Mouse (Mus musculus): ENCODE data around the gene Sh3pxd2b. TPM values are rescaled to one million over a fixed set of nuclear protein-coding genes. Genes with fewer than 3 reads are reported as not detected.
"Not testable (repeated sequence)": the region's sequence is repeated elsewhere in the genome, so short reads cannot be mapped to it uniquely, and the experiment has no call there.

The Sh3pxd2b gene
- polyA plus RNA-seq (2014; fragmentation: Nextera tagmentation; extraction: Ambion mirVana), result 25.5 and 27.8 TPM in 2 replicates

DNA sequence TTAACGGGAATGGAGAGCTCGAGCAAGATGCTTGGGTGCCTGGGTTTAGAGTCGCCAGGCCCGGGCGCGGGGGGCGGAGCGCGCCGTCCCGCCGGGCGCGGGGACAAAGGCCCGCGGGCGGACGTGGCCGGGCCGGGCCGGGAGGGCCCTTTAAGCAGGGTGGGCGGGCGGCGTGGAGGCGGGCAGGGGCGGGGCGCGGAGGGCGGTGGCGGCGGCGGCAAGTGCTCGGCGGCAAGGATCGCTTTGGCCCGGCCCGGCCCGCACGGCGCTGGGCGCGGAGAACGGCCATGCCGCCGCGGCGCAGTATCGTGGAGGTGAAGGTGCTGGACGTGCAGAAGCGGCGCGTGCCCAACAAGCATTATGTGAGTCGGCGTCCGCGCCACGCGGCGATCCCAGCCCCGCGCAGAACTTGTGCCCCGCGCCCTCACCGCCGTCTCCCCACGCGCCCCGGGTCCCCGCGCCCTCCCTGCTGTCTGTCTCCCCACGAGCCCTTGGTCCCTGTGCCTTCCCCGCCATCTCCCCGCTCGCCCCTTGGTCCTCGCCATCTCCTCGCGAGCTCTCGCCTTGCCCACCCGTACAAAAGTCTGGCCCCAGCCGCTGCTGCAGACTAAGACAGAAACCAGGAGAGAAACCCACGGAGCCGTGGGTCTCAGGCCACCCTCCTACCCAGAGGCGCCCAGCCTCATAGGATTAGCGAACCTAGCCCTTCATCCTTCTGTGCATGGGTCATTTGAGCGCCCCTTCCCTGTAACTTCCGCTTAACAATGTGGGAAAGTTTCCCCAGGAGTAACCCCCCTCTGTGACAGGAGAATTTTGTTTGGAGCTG, at the start of gene Sh3pxd2b:
Gene Sh3pxd2b, plus strand, starts transcription at position 214 of the 826 bp plus-strand sequence.
- peak within 1 kb of the TSS; percentile 95 for H3K9ac ChIP-seq (ENCODE audit: low read length)
- 1% methylated on average over 76 of the region's 86 CpGs for WGBS
- DNase-seq (ENCODE audit: low spot score), result peak; percentile 78

DNA sequence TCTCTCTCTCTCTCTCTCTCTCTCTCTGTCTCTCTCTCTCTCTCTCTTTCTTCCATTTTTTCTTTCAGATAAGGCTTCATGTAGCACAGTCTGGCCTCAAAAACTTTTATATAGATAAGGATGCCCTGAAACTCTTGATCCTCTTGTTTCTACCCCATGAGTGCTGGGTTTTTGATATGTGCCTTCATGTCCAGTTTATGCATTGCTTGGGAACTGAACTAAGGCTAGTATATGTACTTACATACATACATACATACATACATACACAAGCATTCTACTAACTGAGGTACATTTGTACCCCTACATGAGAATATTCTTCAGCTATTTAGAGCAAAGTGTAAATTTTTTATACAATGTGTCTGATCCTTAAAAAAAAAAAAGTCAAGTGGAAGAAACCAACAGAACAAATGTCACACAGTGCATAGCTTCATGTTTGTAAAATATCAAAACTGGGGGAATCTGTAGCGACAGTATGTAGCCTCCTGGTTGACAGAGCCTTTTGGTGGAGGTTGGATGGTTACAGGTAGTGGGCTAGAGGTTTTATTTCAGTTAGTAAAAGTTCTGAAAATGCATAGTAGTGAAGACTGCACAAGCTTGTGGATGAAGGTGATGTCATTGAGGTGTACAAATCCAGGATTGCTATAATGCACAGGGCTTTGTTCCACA, 49.6 kb upstream of the Sh3pxd2b start:
- Histone ChIP-seq H3K4me3 (ENCODE audit: low read depth, low read length) (no peak overlapping the region), H3K9ac (ENCODE audit: low read length) (no peak overlapping the region), H3K4me1 (ENCODE audit: control insufficient read depth, insufficient read depth, low read length) (no peaks in the 10 kb centered on the region), H3K36me3 (ENCODE audit: control insufficient read depth, insufficient read depth, low read length) (no peaks in the 10 kb centered on the region), H3K27ac (replicated peaks; ENCODE audit: low read depth, low read length) (no peak overlapping the region), H3K4me2 (ENCODE audit: low read depth, severe bottlenecking) (no peak overlapping the region), H3K9me3 (ENCODE audit: control insufficient read depth, low read length) (no peaks in the 10 kb centered on the region), H3K27me3 (ENCODE audit: control insufficient read depth, insufficient read depth, low read length) (0 out of 2 replicates have a peak, but pooled peaks cover 3% of the 10 kb centered on the region)
- 82% methylated on average over 1 of the region's 1 CpGs for WGBS
- ATAC-seq (ENCODE audit: insufficient number of reproducible peaks, low FRiP score, low TSS enrichment, low read depth) (no peak), DNase-seq (ENCODE audit: low spot score) (no peak)

More for the DNA sequence above, at the start of gene Sh3pxd2b:
- ATAC-seq (ENCODE audit: insufficient number of reproducible peaks, low FRiP score, low TSS enrichment, low read depth), result peak; percentile 69
- peaks cover 20% of the 10 kb centered on the region; the same call in 1 of the 2 replicates for H3K4me1 ChIP-seq (ENCODE audit: control insufficient read depth, insufficient read depth, low read length)
- H3K36me3 ChIP-seq (ENCODE audit: control insufficient read depth, insufficient read depth, low read length), result peaks cover 2% of the 10 kb centered on the region; the same call in 1 of the 2 replicates
- H3K27me3 ChIP-seq (ENCODE audit: control insufficient read depth, insufficient read depth, low read length), result no peaks in the 10 kb centered on the region
- peak within 1 kb of the TSS; percentile 86 for H3K4me3 ChIP-seq (ENCODE audit: low read depth, low read length)
- peak within 1 kb of the TSS; percentile 85 for H3K4me2 ChIP-seq (ENCODE audit: low read depth, severe bottlenecking)
- peak within 1 kb of the TSS; percentile 76 for H3K27ac ChIP-seq (replicated peaks; ENCODE audit: low read depth, low read length)
- no peaks in the 10 kb centered on the region for H3K9me3 ChIP-seq (ENCODE audit: control insufficient read depth, low read length)

DNA sequence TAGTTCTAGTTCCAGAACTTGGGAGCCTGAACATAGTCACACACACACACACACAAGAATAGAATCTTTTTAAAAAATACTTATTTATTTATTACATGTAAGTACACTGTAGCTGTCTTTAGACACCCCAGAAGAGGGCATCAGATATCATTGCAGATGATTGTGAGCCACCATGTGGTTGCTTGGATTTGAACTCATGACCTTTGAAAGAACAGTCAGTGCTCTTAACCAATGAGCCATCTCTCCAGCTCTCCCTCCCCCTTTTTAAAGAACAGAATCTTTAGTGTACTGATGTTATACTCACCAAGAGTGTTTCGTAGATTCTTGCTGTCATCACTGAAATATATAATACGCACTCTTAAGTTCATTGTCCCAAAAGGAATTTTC, 49.1 kb upstream of the Sh3pxd2b start:
- H3K4me2 ChIP-seq (ENCODE audit: low read depth, severe bottlenecking), result no peak overlapping the region
- DNase-seq (ENCODE audit: low spot score) (no peak), ATAC-seq (ENCODE audit: insufficient number of reproducible peaks, low FRiP score, low TSS enrichment, low read depth) (no peak)
- no peaks in the 10 kb centered on the region for H3K9me3 ChIP-seq (ENCODE audit: control insufficient read depth, low read length)
- H3K4me3 ChIP-seq (ENCODE audit: low read depth, low read length), result no peak overlapping the region
- no peaks in the 10 kb centered on the region for H3K36me3 ChIP-seq (ENCODE audit: control insufficient read depth, insufficient read depth, low read length)
- WGBS, result 98% methylated on average over 2 of the region's 2 CpGs
- 0 out of 2 replicates have a peak, but pooled peaks cover 3% of the 10 kb centered on the region for H3K27me3 ChIP-seq (ENCODE audit: control insufficient read depth, insufficient read depth, low read length)
- H3K9ac ChIP-seq (ENCODE audit: low read length), result no peak overlapping the region
- no peaks in the 10 kb centered on the region for H3K4me1 ChIP-seq (ENCODE audit: control insufficient read depth, insufficient read depth, low read length)
- no peak overlapping the region for H3K27ac ChIP-seq (replicated peaks; ENCODE audit: low read depth, low read length)

DNA sequence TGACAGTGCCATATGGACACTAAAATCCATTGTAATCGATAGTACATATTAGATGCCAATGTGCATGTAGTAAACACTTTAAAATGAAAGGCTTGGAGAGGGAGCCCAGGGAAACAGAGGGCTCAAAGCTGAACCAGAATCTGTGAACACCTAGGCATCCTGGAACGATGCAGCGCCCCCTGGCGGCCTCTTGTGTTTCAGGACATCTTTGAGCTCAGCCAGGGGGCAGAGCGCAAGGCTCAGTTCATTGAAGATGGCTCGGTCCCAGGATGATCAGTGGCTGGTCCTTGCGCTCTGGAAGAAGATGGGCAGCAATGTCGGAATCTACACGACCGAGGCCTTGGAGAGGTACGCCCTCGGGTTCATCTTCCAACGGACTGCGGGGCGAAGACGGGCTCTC, 47.8 kb upstream of the Sh3pxd2b start, which contains the start of gene Hbq1a:
Gene Hbq1a, plus strand, starts transcription at position 205 of the 400 bp plus-strand sequence.
- 6% methylated on average over 16 of the region's 16 CpGs for WGBS
- peak; percentile 19; the same call in 1 of the 2 replicates for ATAC-seq (ENCODE audit: insufficient number of reproducible peaks, low FRiP score, low TSS enrichment, low read depth)
- not testable (repeated sequence) for H3K36me3 ChIP-seq (ENCODE audit: control insufficient read depth, insufficient read depth, low read length); H3K27me3 ChIP-seq (ENCODE audit: control insufficient read depth, insufficient read depth, low read length); H3K9ac ChIP-seq (ENCODE audit: low read length); H3K4me1 ChIP-seq (ENCODE audit: control insufficient read depth, insufficient read depth, low read length); H3K9me3 ChIP-seq (ENCODE audit: control insufficient read depth, low read length); H3K4me3 ChIP-seq (ENCODE audit: low read depth, low read length); H3K27ac ChIP-seq (replicated peaks; ENCODE audit: low read depth, low read length)
- H3K4me2 ChIP-seq (ENCODE audit: low read depth, severe bottlenecking), result peak within 1 kb of the TSS; percentile 27; the same call in 1 of the 2 replicates
- DNase-seq (ENCODE audit: low spot score), result peak; percentile 70

DNA sequence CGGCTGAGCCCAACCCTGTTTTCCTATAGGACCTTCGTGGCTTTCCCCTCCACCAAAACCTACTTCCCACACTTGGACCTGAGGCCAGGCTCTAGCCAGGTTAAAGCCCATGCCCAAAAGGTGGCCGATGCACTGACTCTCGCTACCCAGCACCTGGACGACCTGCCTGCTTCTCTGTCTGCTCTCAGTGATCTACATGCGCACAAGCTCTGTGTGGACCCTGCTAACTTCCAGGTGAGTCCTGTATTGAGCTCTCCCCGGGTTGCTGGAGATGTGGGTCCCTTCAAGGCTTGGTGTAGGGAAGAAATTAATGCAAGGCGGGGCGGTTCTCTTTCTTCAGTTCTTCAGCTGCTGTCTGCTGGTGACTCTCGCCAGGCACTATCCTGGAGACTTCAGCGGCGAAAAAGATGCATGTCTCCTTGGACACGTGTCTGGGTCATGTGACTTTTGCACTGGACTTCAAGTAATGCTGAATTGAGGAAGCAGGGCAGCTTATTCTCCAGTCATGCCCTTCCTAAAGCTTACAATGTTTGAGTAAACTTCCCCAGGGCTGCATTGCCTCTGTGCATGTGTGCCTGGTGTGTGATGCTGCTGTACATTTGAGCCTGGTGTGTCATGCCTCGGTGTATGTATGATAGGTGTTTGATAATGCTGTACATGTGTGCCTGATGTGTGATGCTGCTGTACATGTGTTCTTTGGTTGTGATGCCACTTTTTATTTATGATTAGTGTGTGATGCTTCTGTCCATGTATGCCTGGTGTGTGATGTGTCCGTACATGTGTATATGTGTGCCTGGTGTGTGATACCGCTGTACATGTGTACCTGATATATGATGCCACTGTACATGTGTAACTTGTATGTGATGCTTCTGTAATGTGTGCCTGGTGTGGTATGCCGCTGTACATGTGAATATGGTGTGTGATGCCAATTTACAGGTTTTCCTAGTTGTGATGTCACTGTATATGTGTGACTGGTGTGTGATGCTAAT, 47.0 kb upstream of the Sh3pxd2b start:
- Histone ChIP-seq H3K36me3 (ENCODE audit: control insufficient read depth, insufficient read depth, low read length) (no peaks in the 10 kb centered on the region), H3K9ac (ENCODE audit: low read length) (no peak overlapping the region), H3K9me3 (ENCODE audit: control insufficient read depth, low read length) (no peaks in the 10 kb centered on the region), H3K4me3 (ENCODE audit: low read depth, low read length) (no peak overlapping the region), H3K27me3 (ENCODE audit: control insufficient read depth, insufficient read depth, low read length) (0 out of 2 replicates have a peak, but pooled peaks cover 3% of the 10 kb centered on the region), H3K4me2 (ENCODE audit: low read depth, severe bottlenecking) (peak overlapping the region; percentile 27; the same call in 1 of the 2 replicates), H3K4me1 (ENCODE audit: control insufficient read depth, insufficient read depth, low read length) (no peaks in the 10 kb centered on the region), H3K27ac (replicated peaks; ENCODE audit: low read depth, low read length) (no peak overlapping the region)
- 59% methylated on average over 14 of the region's 17 CpGs for WGBS
- DNase-seq (ENCODE audit: low spot score) (no peak), ATAC-seq (ENCODE audit: insufficient number of reproducible peaks, low FRiP score, low TSS enrichment, low read depth) (0 out of 2 replicates have a peak, but pooled peaks have one; percentile 45)

DNA sequence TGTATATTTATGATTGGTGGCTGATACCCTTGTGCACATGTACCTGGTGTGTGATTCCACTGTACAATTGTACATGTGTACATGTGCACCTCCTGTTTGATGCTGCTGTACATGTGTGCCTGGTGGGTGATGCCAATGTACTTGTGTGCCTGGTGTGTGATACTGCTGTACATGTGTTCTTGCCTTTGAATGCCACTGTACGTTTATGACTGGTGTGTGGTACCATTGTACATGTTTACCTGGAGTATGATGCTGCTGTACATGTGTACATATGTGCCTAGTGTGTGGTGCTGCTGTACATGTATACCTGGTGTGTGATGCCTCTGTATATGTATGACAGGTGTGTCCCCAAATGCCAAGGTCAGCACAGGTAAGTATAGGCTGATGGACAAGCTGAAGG, 46.1 kb upstream of the Sh3pxd2b start:
- ATAC-seq (ENCODE audit: insufficient number of reproducible peaks, low FRiP score, low TSS enrichment, low read depth), result no peak
- no peak overlapping the region for H3K9ac ChIP-seq (ENCODE audit: low read length)
- 0 out of 2 replicates have a peak, but pooled peaks cover 3% of the 10 kb centered on the region for H3K27me3 ChIP-seq (ENCODE audit: control insufficient read depth, insufficient read depth, low read length)
- no peak for DNase-seq (ENCODE audit: low spot score)
- no peak overlapping the region for H3K4me2 ChIP-seq (ENCODE audit: low read depth, severe bottlenecking)
- no peak overlapping the region for H3K27ac ChIP-seq (replicated peaks; ENCODE audit: low read depth, low read length)
- 78% methylated on average over 1 of the region's 1 CpGs for WGBS
- no peaks in the 10 kb centered on the region for H3K9me3 ChIP-seq (ENCODE audit: control insufficient read depth, low read length)
- no peaks in the 10 kb centered on the region for H3K4me1 ChIP-seq (ENCODE audit: control insufficient read depth, insufficient read depth, low read length)
- H3K4me3 ChIP-seq (ENCODE audit: low read depth, low read length), result no peak overlapping the region
- H3K36me3 ChIP-seq (ENCODE audit: control insufficient read depth, insufficient read depth, low read length), result no peaks in the 10 kb centered on the region

DNA sequence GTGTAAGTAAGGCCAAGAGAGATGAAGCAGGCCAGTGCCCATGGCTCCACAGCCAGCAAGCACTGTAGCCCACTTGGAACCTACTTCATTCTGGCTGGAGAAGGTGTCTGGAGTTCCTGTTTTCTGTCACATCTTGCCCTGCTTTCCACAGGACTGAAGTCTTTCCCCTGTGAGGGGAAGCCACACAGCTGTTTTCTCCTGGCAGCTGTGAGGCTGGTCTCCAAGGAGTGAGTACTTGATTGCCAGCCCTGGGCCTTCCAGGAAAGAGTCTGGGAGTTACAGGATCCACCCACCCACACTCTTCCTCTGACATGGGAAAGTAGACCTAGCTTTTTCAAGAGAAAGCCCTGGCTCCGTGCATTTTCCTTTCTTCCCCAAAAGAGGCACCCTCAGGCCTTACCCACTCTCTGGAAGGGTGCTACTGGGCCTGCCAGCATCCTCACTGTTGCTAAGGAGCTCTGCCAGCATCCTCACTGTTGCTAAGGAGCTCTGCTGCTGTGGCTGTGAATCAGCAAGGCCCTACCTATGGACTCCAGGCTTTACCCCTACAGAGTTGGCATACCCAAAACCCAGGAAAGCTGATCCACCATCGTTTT, 44.7 kb upstream of the Sh3pxd2b start:
- Histone ChIP-seq H3K4me3 (ENCODE audit: low read depth, low read length) (no peak overlapping the region), H3K4me1 (ENCODE audit: control insufficient read depth, insufficient read depth, low read length) (no peaks in the 10 kb centered on the region), H3K9ac (ENCODE audit: low read length) (no peak overlapping the region), H3K36me3 (ENCODE audit: control insufficient read depth, insufficient read depth, low read length) (no peaks in the 10 kb centered on the region), H3K27ac (replicated peaks; ENCODE audit: low read depth, low read length) (no peak overlapping the region), H3K4me2 (ENCODE audit: low read depth, severe bottlenecking) (no peak overlapping the region), H3K9me3 (ENCODE audit: control insufficient read depth, low read length) (no peaks in the 10 kb centered on the region), H3K27me3 (ENCODE audit: control insufficient read depth, insufficient read depth, low read length) (0 out of 2 replicates have a peak, but pooled peaks cover 3% of the 10 kb centered on the region)
- WGBS, result 52% methylated on average over 2 of the region's 2 CpGs
- DNase-seq (ENCODE audit: low spot score), result no peak
- no peak for ATAC-seq (ENCODE audit: insufficient number of reproducible peaks, low FRiP score, low TSS enrichment, low read depth)

All from limb, embryonic 11.5 days (tissue).